ENCODE assay signal across 8 mouse cellular contexts in the genomic region with DNA sequence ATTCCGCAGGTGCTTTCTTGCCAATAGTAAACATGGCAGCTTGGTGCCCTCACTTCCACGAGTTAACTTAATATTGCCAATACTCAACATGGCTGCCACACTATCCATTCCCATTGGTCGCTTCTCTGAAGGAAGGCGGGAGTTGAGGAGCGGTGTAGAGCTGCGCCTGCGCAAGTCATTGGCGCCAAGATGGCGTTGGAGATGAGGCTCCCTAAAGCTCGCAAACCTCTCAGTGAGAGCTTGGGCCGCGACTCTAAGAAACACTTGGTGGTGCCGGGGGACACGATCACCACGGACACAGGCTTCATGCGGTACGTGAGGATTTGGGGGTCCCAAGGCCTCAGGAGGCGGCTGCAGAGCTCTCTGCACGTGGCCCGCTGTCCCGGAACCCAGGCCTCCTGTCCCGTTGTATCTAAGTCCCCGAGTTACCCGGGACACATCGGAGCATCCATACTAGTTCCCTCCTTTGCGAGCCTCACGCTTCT. TPM values are rescaled to one million over a fixed set of nuclear protein-coding genes. Genes with fewer than 3 reads are reported as not detected.
DNase-seq lines count a peak whose midpoint lies in the region; ATAC-seq and TF ChIP-seq lines count a peak whose summit lies in the region.

A gene (plus strand): TSS at position 165 of the 485 bp plus-strand sequence.

- WGBS in kidney, embryonic 14.5 days = under 1% methylated on average over 27 of the region's 27 CpGs
- under 1% methylated on average over 27 of the region's 27 CpGs for WGBS in limb, embryonic 15.5 days

- peaks cover 32% of the 10 kb centered on the region for H3K36me3 ChIP-seq in kidney, embryonic 14.5 days (ENCODE audit: control insufficient read depth, insufficient read depth, low read length)
- peaks cover 33% of the 10 kb centered on the region for H3K36me3 ChIP-seq in limb, embryonic 15.5 days

- H3K27me3 ChIP-seq in kidney, embryonic 14.5 days (ENCODE audit: control insufficient read depth, insufficient read depth, low read length) = no peaks in the 10 kb centered on the region
- no peaks in the 10 kb centered on the region for H3K27me3 ChIP-seq in limb, embryonic 15.5 days

- peak; percentile 98 for ATAC-seq in kidney, embryonic 14.5 days (ENCODE audit: low FRiP score, low TSS enrichment)
- peak; percentile 97 for ATAC-seq in limb, embryonic 15.5 days (ENCODE audit: insufficient number of reproducible peaks, low FRiP score, low TSS enrichment, low read depth)

- DNase-seq in A20 (ENCODE audit: low read depth, low spot score) = peak; percentile 96
- peak; percentile 95 to 96 for DNase-seq in heart, adult 9 months (ENCODE audit: low spot score in 2 of 2)
- DNase-seq in monocyte, adult 2 months (ENCODE audit: low read depth in 1 of 2, low spot score in 2 of 2) = peak; percentile 77 to 82
- peak; percentile 90 to 94 for DNase-seq in spleen, postnatal 36 days (ENCODE audit: low spot score in 2 of 2)

- H3K4me3 ChIP-seq in bone marrow macrophage, adult 2 months (ENCODE audit: insufficient read depth, low read length) = peak within 1 kb of the TSS; percentile 84
- peak within 1 kb of the TSS; percentile 96 for H3K4me3 ChIP-seq in embryonic fibroblast, embryonic 13.5 days (ENCODE audit: insufficient read depth, low read length)
- H3K4me3 ChIP-seq in kidney, embryonic 14.5 days (ENCODE audit: low read length) = peak within 1 kb of the TSS; percentile 86
- H3K4me3 ChIP-seq in limb, embryonic 15.5 days = peak within 1 kb of the TSS; percentile 75

- peak within 1 kb of the TSS; percentile 88 for H3K9ac ChIP-seq in kidney, embryonic 14.5 days (ENCODE audit: low read depth, low read length)
- H3K9ac ChIP-seq in limb, embryonic 15.5 days = peak within 1 kb of the TSS; percentile 47

- no peak for TF ChIP-seq POLR2A in bone marrow macrophage, adult 2 months (IDR thresholded peaks at IDR 0.05; ENCODE audit: borderline replicate concordance, low read depth, low read length)
- peak; percentile 95 for TF ChIP-seq POLR2A in embryonic fibroblast, embryonic 13.5 days (IDR thresholded peaks at IDR 0.05; ENCODE audit: low read depth, low read length)

- H3K27ac ChIP-seq in bone marrow macrophage, adult 2 months (ENCODE audit: insufficient read depth, low read depth, low read length) = peak within 1 kb of the TSS; percentile 21
- H3K27ac ChIP-seq in embryonic fibroblast, embryonic 13.5 days (ENCODE audit: insufficient read depth, low read length) = no peak within 1 kb of the TSS; the same call in 1 of the 2 replicates
- H3K27ac ChIP-seq in kidney, embryonic 14.5 days (ENCODE audit: low read depth, low read length) = peak within 1 kb of the TSS; percentile 78; the same call in 1 of the 2 replicates
- H3K27ac ChIP-seq in limb, embryonic 15.5 days = peak within 1 kb of the TSS; percentile 89

- peak within 1 kb of the TSS; percentile 79 for H3K4me2 ChIP-seq in kidney, embryonic 14.5 days (replicated peaks; ENCODE audit: low read depth, low read length)
- H3K4me2 ChIP-seq in limb, embryonic 15.5 days = peak within 1 kb of the TSS; percentile 64

- H3K9me3 ChIP-seq in kidney, embryonic 14.5 days (ENCODE audit: control insufficient read depth, low read length) = no peaks in the 10 kb centered on the region
- H3K9me3 ChIP-seq in limb, embryonic 15.5 days = no peaks in the 10 kb centered on the region

- TF ChIP-seq CTCF in bone marrow macrophage, adult 2 months (IDR thresholded peaks at IDR 0.05; ENCODE audit: low read depth, low read length) = no peak
- no peak for TF ChIP-seq CTCF in embryonic fibroblast, embryonic 13.5 days (IDR thresholded peaks at IDR 0.05; ENCODE audit: borderline replicate concordance, insufficient read depth, low read length)

- peaks cover 9% of the 10 kb centered on the region for H3K4me1 ChIP-seq in bone marrow macrophage, adult 2 months (ENCODE audit: control insufficient read depth, insufficient read depth, low read length)
- no peaks in the 10 kb centered on the region for H3K4me1 ChIP-seq in embryonic fibroblast, embryonic 13.5 days (ENCODE audit: control insufficient read depth, insufficient read depth, low read length)
- peaks cover 11% of the 10 kb centered on the region; the same call in 1 of the 2 replicates for H3K4me1 ChIP-seq in kidney, embryonic 14.5 days (ENCODE audit: control insufficient read depth, insufficient read depth, low read length)
- H3K4me1 ChIP-seq in limb, embryonic 15.5 days = peaks cover 11% of the 10 kb centered on the region; the same call in 1 of the 2 replicates

RNA-seq across cellular contexts. Expression of the gene that starts here (rescaled TPM):
- 10.0 and 11.7 TPM in 2 replicates for polyA plus RNA-seq in bone marrow macrophage, adult 2 months (2012; ENCODE audit: insufficient read depth, insufficient read length, missing spikeins)
- polyA plus RNA-seq in embryonic fibroblast, embryonic 13.5 days (2011; ENCODE audit: insufficient read length, low read depth, missing spikeins) = 23.1 and 24.9 TPM in 2 replicates
- 64.9 and 73.6 TPM in 2 replicates for polyA plus RNA-seq in kidney, embryonic 14.5 days (2014; fragmentation: Nextera tagmentation; extraction: Ambion mirVana)
- 54.3 and 56.6 TPM in 2 replicates for polyA plus RNA-seq in limb, embryonic 15.5 days (2015; fragmentation: Nextera tagmentation; extraction: Ambion mirVana)
